Mouse (Mus musculus): ENCODE results near the gene Slc18a2.
A peak's percentile ranks its signal among the peaks of the same experiment; 100 is the strongest.

The Slc18a2 gene

GRCm38 (mm10) chr19:59280841-59281240 is 20.1 kb downstream of the Slc18a2 start:
- DNase-seq: no peak

GRCm38 (mm10) chr19:59282001-59282400 is 21.3 kb downstream of the Slc18a2 start:
- DNase-seq: no peak

GRCm38 (mm10) chr19:59289042-59289441 is 28.3 kb downstream of the Slc18a2 start:
- no peak for DNase-seq

GRCm38 (mm10) chr19:59289811-59290210 is 29.1 kb downstream of the Slc18a2 start:
- DNase-seq: no peak

GRCm38 (mm10) chr19:59292183-59292839 is 31.6 kb downstream of the Slc18a2 start:
- no peak for DNase-seq

GRCm38 (mm10) chr19:59315308-59315707 is 54.6 kb downstream of the Slc18a2 start:
- no peak for DNase-seq

GRCm38 (mm10) chr19:59316571-59316970 is 55.9 kb downstream of the Slc18a2 start:
- DNase-seq: peak; percentile 48

- DNase-seq: no peak
Observed at GRCm38 (mm10) chr19:59321990-59322389, 61.3 kb downstream of the Slc18a2 start, which contains the start of gene Rps12-ps3. Gene Rps12-ps3, plus strand, starts transcription at chr19:59322290.

GRCm38 (mm10) chr19:59330816-59331225 is 70.1 kb downstream of the Slc18a2 start:
- DNase-seq: no peak

- no peak for DNase-seq
Observed at GRCm38 (mm10) chr19:59336655-59337054, 76.0 kb downstream of the Slc18a2 start.

- no peak for DNase-seq
Observed at GRCm38 (mm10) chr19:59337872-59338681, 77.4 kb downstream of the Slc18a2 start.

GRCm38 (mm10) chr19:59339908-59340307 is 79.2 kb downstream of the Slc18a2 start:
- DNase-seq: no peak

GRCm38 (mm10) chr19:59342964-59343363 is 82.3 kb downstream of the Slc18a2 start:
- no peak for DNase-seq

GRCm38 (mm10) chr19:59344304-59344711 is 83.6 kb downstream of the Slc18a2 start:
- peak; percentile 56 for DNase-seq

- DNase-seq: peak; percentile 72
Observed at GRCm38 (mm10) chr19:59345081-59345657, 84.5 kb downstream of the Slc18a2 start.
